Mouse (Mus musculus) adrenal gland, adult 2 months (tissue): ENCODE data around the gene Purb. TPM values are rescaled to one million over a fixed set of nuclear protein-coding genes. Genes with fewer than 3 reads are reported as not detected.

ENCODE experiments used
- DNase-seq: peaks from one replicate; pipeline ENCODE4 v3.0.0; 2021
- long read RNA-seq: library from polyadenylated mRNA; stranded (forward); transcript quantifications from one replicate; pipeline ENCODE4 v2.0.0, GENCODE M21; 2021
- polyA plus RNA-seq: library from polyadenylated mRNA; depleted of rRNA; stranded (reverse); fragments of >200 nt; gene quantifications from 2 replicates; pipeline ENCODE4 v1.2.3, GENCODE M21; 2012; rRNA removed
- total RNA-seq, 2 experiments: library from RNA; stranded (reverse); gene quantifications; 2 replicates each; pipeline ENCODE4 v1.2.3; 2021

Gene Purb
- total RNA-seq (10 to 100 TPM; 48.9 to 58.7 TPM), polyA plus RNA-seq (10.1 and 11.0 TPM in 2 replicates)
- long read RNA-seq, full-length matches to known transcripts, result 46 of 46 reads
- long read RNA-seq, partial matches to known transcripts, result 0 of 46 reads
- long read RNA-seq, other reads (novel, unspliced or antisense), result 0 of 46 reads

DNA sequence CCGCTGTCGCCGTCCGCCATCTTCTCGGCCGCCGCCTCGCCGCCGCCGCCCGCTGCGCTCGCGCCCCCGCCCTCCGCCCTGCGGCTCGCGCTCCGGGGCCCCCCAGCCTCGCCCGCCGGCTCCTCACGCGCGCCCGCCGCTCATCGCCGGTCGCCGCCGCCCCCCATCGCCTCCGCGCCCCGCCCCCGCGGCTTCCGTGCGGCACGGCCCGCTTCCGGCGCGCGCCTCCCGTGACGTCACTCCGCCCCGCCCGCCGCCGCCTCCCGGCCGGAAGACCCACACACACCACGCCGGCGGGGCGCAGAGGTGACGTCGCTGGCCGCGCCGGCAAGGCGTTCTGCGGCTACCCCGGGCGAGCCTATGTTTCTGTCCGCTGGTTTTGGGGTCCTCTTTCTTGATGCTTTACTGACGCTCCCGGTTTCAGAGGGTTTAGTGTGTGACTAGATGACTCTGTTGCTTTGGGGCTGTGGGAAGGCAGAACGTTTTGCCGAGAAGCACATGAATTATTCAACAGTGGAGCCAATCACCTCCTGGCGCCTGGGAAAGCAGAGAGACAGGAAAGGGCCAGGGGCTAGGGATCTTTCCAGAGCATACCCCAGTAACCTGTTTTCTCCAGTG, at the start of gene Purb:
Gene Purb, minus strand, starts transcription at position 51 of the 618 bp plus-strand sequence.
- DNase-seq, result peak; percentile 95

GRCm38 (mm10) chr11:6525241-6525640, 49.5 kb upstream of the Purb start:
- no peak for DNase-seq

DNA sequence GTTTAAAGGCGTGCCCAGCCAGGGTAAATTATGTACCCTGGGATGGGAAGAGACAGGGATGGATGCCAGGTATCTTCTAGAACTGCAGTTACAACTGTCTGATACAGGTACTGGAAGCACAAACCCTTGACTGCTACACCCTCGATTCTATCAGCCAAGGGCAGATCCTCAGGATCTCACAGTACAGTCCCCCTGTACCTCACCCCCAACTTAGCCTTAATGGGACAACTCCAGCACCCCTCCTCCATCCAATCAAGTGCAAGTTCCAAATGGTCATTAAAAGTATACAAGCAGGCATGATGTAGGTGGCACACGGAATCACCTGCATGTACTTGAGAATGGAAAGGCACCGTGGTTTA, 49.1 kb upstream of the Purb start:
- DNase-seq, result no peak

GRCm38 (mm10) chr11:6524165-6524879, 48.6 kb upstream of the Purb start:
- no peak for DNase-seq

GRCm38 (mm10) chr11:6523662-6524088, 48.0 kb upstream of the Purb start:
- DNase-seq, result no peak

DNA sequence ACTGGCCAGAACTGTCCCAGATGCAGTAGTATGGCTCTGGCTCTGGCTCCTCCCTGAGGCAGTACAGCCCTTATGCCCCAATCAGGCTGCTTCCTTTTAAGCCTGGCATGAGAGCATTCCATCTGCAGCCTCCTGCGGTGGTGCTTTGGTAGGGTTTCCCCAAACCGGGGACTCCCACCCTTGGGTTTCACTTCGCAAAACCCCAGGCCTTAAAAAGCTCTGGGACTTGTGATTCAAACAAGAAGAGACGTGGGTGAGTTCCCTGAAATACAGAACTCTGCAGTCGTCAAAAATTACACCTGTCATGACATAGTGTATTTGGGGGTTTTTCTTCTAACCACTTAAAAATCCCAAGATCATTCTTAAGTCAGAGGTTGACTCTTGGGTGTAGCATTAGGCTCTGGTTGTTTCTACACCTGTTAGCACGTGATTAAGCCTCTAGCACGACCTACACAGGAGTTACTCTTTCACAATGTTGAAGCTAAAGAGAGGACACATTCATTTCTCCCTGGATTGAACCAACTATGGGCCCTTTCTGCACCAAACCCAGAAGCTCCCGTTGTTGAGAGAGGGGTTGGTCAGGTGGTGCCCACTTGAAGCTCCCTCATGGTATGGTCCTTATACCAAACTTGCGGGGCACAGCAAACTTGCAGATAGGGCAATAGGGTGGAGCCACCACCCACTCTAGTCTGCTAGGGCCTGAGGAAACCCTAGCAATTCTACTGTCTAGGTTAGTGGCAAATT, 47.2 kb upstream of the Purb start:
- no peak for DNase-seq

DNA sequence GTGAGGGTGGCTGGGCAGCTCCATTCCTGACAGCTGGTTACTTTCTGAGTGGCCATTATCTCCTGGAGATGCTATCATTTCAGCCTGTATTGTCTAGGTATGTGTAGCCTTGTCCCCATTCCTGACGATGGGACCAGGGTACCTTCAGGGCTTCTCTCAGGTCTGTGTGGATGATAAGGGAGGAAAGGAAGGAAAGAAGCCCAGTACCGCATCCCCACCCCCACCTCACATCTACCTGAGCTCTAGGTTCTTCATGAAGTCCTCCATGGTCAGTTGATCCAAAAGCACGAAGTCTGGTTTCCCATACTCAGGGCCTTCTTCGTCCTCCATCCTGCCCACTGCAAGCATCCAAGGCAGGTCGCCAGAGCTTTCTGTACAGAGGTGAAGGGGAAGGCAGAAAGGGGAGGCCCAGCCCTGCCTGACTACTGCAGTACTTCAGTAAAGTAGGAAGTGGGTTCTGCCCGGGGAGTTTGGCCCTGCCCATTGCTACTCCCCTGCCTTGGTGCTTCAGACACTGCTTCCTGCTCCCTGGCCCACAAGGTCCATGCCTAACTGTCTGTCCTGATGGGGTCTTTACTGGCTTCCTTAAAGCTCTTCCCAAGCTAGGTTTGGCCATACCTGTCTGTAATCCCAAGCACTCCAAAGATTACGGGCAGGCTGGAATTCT, 44.9 kb upstream of the Purb start, which contains the start of gene Myo1g:
Gene Myo1g, minus strand, starts transcription at position 459 of the 667 bp plus-strand sequence.
- no peak for DNase-seq

- DNase-seq, result no peak
Measured at GRCm38 (mm10) chr11:6519491-6520033, 43.8 kb upstream of the Purb start.

- DNase-seq, result no peak
Measured at GRCm38 (mm10) chr11:6514837-6515236, 39.1 kb upstream of the Purb start.

- DNase-seq, result no peak
Measured at GRCm38 (mm10) chr11:6508269-6508876, 32.7 kb upstream of the Purb start.

DNA sequence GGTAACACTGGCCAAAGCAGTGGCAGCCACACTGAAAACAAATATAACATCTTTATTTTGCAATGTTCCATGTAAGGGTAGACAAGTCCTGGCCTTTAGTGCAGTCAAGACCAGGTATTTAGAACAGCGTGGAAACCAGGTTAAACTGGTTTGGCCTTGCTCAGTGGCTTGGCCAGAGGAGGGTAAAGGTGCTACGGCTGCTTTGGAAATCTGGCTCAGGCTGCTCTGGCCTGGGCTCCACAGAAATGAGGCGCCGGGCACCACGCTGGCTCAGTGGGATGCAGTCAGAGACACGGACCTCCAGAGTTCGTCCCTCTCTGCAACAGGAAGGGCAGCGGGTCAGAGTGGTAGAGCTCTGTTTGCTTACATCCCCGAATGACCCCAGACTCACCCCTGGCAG, 30.8 kb upstream of the Purb start:
- no peak for DNase-seq

DNA sequence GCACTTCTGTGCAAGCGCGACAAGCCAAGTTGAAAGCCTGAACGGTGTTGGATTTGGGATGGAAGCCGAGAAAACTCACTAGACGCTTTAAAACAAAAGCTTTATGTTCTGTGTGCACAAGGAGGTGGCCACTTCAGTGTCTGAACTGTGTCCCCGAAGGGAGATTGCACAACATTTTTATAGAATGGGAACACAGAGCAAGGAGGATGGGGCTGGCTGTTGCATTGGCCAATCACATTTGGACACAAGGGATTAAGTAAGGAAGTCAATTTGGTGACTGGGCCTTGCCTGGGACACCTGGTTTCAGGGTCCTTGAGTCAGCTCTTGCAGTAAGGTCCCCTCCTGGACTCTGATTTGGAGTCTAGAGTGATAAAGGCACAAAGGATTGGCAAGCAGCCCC, 29.0 kb upstream of the Purb start:
- DNase-seq, result no peak

GRCm38 (mm10) chr11:6504226-6504625, 28.5 kb upstream of the Purb start:
- DNase-seq, result no peak

DNA sequence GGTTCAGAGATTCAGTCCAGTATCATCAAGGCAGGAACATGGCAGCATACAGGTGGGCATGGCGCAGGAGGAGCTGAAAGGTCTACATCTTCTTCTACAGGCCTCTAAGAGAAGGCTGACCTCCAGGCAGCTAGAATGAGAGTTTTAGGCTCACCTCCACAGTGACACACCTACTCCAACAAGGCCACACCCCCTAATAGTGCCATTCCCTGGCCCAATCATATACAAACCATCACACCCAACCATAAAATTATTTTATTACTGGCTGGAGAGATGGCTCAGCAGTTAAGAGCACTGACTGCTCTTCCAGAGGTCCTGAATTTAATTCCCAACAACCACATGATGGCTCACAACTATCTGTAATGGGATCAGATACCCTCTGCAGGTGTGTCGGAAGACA, 26.8 kb upstream of the Purb start:
- no peak for DNase-seq

- no peak for DNase-seq
Measured at GRCm38 (mm10) chr11:6497311-6497948, 21.7 kb upstream of the Purb start.

- DNase-seq, result peak; percentile 64
Measured at GRCm38 (mm10) chr11:6489691-6490503, 14.2 kb upstream of the Purb start.

DNA sequence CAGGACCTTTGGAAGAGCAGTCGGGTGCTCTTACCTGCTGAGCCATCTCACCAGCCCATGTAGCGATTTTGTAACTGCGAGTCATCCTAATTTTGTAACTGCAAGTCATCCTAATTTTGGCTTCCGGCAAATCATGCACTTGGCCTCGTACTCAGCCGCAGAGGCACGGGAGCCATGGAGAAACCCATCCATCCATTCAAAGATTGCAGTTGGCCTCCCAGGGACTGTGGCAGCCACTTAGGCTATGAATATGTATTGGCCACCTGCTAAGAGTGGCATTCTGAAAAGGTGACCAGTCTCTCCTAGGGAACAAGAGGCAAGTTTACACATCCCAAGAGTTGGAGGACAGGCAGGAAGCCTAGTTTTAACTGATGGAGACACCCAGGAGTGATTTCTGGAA, 13.5 kb upstream of the Purb start:
- peak; percentile 28 for DNase-seq

DNA sequence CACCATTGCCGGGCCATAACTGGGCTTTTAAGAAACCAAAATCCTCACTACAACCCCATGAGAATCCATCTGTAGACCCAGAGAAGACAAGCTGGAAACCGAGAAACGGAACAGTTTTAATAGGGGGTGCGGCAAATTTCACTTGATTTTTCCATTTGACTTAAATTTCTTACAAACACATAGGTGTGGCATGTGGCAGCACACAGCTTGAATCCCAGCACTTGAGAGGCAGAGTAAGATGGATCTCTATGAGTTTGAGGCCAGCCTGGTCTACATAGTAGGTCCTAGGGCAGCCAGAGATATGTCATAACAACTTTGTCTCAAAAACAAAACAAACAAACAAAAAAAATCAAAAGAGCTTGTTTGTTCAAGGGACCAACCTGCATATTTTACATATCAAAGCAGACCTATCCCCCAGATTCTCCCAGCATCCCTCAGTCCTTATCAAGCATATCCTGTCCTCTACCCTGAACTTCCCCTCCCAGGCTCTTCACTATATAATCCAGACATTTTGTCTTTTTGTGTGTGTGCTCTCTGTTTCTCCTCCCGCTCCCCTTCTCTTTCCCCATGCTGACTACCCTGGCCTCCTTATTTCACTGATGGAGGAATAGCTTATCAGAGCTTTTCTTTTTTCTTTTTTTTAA, 12.4 kb upstream of the Purb start:
- no peak for DNase-seq

- DNase-seq, result no peak
Measured at GRCm38 (mm10) chr11:6487496-6487895, 11.8 kb upstream of the Purb start.

DNA sequence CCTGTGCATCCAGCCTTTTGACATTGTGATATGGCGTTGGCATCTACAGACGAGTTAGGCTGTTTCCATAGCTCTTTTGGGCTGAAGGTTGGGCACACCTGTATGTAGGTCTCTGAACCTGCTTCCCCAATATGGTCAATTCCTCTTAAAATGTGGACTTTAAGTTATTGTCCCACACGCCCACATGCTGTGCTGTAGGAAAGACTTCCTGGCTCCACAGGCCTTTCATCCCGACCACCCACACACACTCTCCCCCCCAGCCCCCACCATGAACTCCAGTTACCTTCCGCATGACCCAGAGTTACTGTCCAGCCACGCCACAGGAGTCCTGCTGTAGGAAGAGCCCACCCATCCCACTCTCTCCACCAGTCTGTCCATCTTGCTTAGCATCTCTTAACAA, 11.2 kb upstream of the Purb start:
- no peak for DNase-seq
